Mouse (Mus musculus) kidney, postnatal 25 days (tissue): ENCODE data around the gene Clic1.
"Not testable (repeated sequence)": the region's sequence is repeated elsewhere in the genome, so short reads cannot be mapped to it uniquely, and the experiment has no call there.

ENCODE experiments used
- DNase-seq, 2 experiments: peaks; one replicate each; pipeline ENCODE4 v3.0.0; 2021; ENCODE audit warnings: mixed read lengths in 2 of 2

Clic1 gene

GRCm38 (mm10) chr17:35021163-35021808, 28.5 kb upstream of the Clic1 start:
- peak; percentile 88 to 95 for DNase-seq

GRCm38 (mm10) chr17:35021842-35022477, 27.8 kb upstream of the Clic1 start:
- peak in 1 of 2 experiments; percentile 38 for DNase-seq

GRCm38 (mm10) chr17:35022541-35023060, 27.2 kb upstream of the Clic1 start:
- peak in 1 of 2 experiments; percentile 13 for DNase-seq

- DNase-seq, result no peak
Measured at GRCm38 (mm10) chr17:35023221-35023620, 26.5 kb upstream of the Clic1 start.

GRCm38 (mm10) chr17:35023756-35024155, 26.0 kb upstream of the Clic1 start:
- peak in 1 of 2 experiments; percentile 32 for DNase-seq

- peak in 1 of 2 experiments; percentile 29 for DNase-seq
Measured at GRCm38 (mm10) chr17:35024261-35024660, 25.5 kb upstream of the Clic1 start.

- peak in 1 of 2 experiments; percentile 41 for DNase-seq
Measured at GRCm38 (mm10) chr17:35024691-35025488, 24.9 kb upstream of the Clic1 start.

GRCm38 (mm10) chr17:35026206-35026605, 23.6 kb upstream of the Clic1 start:
- peak in 1 of 2 experiments; percentile 24 for DNase-seq

GRCm38 (mm10) chr17:35027277-35028068, 22.3 kb upstream of the Clic1 start, which contains the start of gene Sapcd1:
Sapcd1 (minus strand) TSS chr17:35028016.
- peak in 1 of 2 experiments; percentile 33 for DNase-seq

GRCm38 (mm10) chr17:35028315-35028714, 21.5 kb upstream of the Clic1 start:
- peak in 1 of 2 experiments; percentile 23 for DNase-seq

GRCm38 (mm10) chr17:35029691-35030532, 19.9 kb upstream of the Clic1 start:
- peak; percentile 29 to 39 for DNase-seq

GRCm38 (mm10) chr17:35031272-35031671, 18.5 kb upstream of the Clic1 start:
- DNase-seq, result no peak

GRCm38 (mm10) chr17:35031880-35032279, 17.9 kb upstream of the Clic1 start:
- no peak for DNase-seq

- no peak for DNase-seq
Measured at GRCm38 (mm10) chr17:35032323-35032870, 17.4 kb upstream of the Clic1 start.

- DNase-seq, result not testable (repeated sequence)
Measured at GRCm38 (mm10) chr17:35033703-35034102, 16.1 kb upstream of the Clic1 start.

GRCm38 (mm10) chr17:35034896-35035295, 14.9 kb upstream of the Clic1 start:
- DNase-seq, result peak in 1 of 2 experiments; percentile 13

GRCm38 (mm10) chr17:35039121-35039873, 10.5 kb upstream of the Clic1 start:
- DNase-seq, result no peak

GRCm38 (mm10) chr17:35043794-35044193, 6.0 kb upstream of the Clic1 start:
- DNase-seq, result peak in 1 of 2 experiments; percentile 3

GRCm38 (mm10) chr17:35044904-35045806, 4.6 kb upstream of the Clic1 start:
- DNase-seq, result peak in 1 of 2 experiments; percentile 21
